10 mouse cellular contexts compared by ENCODE assay signal in genomic region chr10:91242491-91243046, GRCm38 (mm10).
DNase-seq lines count a peak whose midpoint lies in the region; ATAC-seq lines count a peak whose summit lies in the region.
"Had no signal": no experiment of that assay in that cellular context is flagged by ENCODE, and none has a peak within 500 bp of the region (broad histone marks: within the 10 kb centered on the region; RNA-seq: fewer than 3 reads in every experiment).

No protein-coding gene starts in this region.

- H3K27me3 ChIP-seq in heart, embryonic 15.5 days = no peaks in the 10 kb centered on the region
- no peaks in the 10 kb centered on the region for H3K27me3 ChIP-seq in neural tube, embryonic 13.5 days
- H3K27me3 ChIP-seq in liver, embryonic 15.5 days = no peaks in the 10 kb centered on the region
- H3K27me3 ChIP-seq in stomach, embryonic 16.5 days (ENCODE audit: control insufficient read depth, insufficient read depth, low read length) = no peaks in the 10 kb centered on the region

- peak overlapping the region; percentile 92 for H3K27ac ChIP-seq in heart, embryonic 15.5 days
- 0 out of 2 replicates have a peak overlapping the region, but pooled peaks have one; percentile 1 for H3K27ac ChIP-seq in neural tube, embryonic 13.5 days (replicated peaks)
- H3K27ac ChIP-seq in liver, embryonic 15.5 days (replicated peaks) = peak overlapping the region; percentile 29; the same call in 1 of the 2 replicates
- peak overlapping the region; percentile 56 for H3K27ac ChIP-seq in stomach, embryonic 16.5 days (ENCODE audit: low read length)

- H3K36me3 ChIP-seq in heart, embryonic 15.5 days = no peaks in the 10 kb centered on the region
- no peaks in the 10 kb centered on the region for H3K36me3 ChIP-seq in neural tube, embryonic 13.5 days
- H3K36me3 ChIP-seq in liver, embryonic 15.5 days (replicated peaks) = no peaks in the 10 kb centered on the region
- no peaks in the 10 kb centered on the region for H3K36me3 ChIP-seq in stomach, embryonic 16.5 days (ENCODE audit: control insufficient read depth, insufficient read depth, low read length)

- H3K9me3 ChIP-seq in heart, embryonic 15.5 days (replicated peaks) = no peaks in the 10 kb centered on the region
- H3K9me3 ChIP-seq in neural tube, embryonic 13.5 days = no peaks in the 10 kb centered on the region
- H3K9me3 ChIP-seq in liver, embryonic 15.5 days (replicated peaks) = no peaks in the 10 kb centered on the region
- no peaks in the 10 kb centered on the region for H3K9me3 ChIP-seq in stomach, embryonic 16.5 days (replicated peaks; ENCODE audit: control insufficient read depth, low read length)

- no peak overlapping the region for H3K9ac ChIP-seq in heart, embryonic 15.5 days
- H3K9ac ChIP-seq in neural tube, embryonic 13.5 days = no peak overlapping the region
- no peak overlapping the region for H3K9ac ChIP-seq in liver, embryonic 15.5 days
- H3K9ac ChIP-seq in stomach, embryonic 16.5 days (ENCODE audit: low read length) = no peak overlapping the region

- 76% methylated on average over 5 of the region's 5 CpGs for WGBS in heart, embryonic 15.5 days
- WGBS in neural tube, embryonic 13.5 days = 48% methylated on average over 5 of the region's 5 CpGs
- 30% methylated on average over 5 of the region's 5 CpGs for WGBS in liver, embryonic 15.5 days (ENCODE audit: insufficient replicate concordance)
- 69% methylated on average over 5 of the region's 5 CpGs for WGBS in stomach, embryonic 16.5 days

- peaks cover 37% of the 10 kb centered on the region for H3K4me1 ChIP-seq in heart, embryonic 15.5 days (replicated peaks)
- peaks cover 33% of the 10 kb centered on the region for H3K4me1 ChIP-seq in neural tube, embryonic 13.5 days (replicated peaks)
- no peaks in the 10 kb centered on the region for H3K4me1 ChIP-seq in liver, embryonic 15.5 days (replicated peaks)
- peaks cover 20% of the 10 kb centered on the region for H3K4me1 ChIP-seq in stomach, embryonic 16.5 days (ENCODE audit: control insufficient read depth, insufficient read depth, low read length)

- H3K4me3 ChIP-seq in heart, embryonic 15.5 days = no peak overlapping the region
- H3K4me3 ChIP-seq in neural tube, embryonic 13.5 days = no peak overlapping the region
- H3K4me3 ChIP-seq in liver, embryonic 15.5 days (replicated peaks) = no peak overlapping the region
- H3K4me3 ChIP-seq in stomach, embryonic 16.5 days (replicated peaks; ENCODE audit: low read length) = no peak overlapping the region

- ATAC-seq in heart, embryonic 15.5 days (replicated peaks; ENCODE audit: insufficient number of reproducible peaks, insufficient read depth, low FRiP score, low read depth) = no peak
- no peak for ATAC-seq in neural tube, embryonic 13.5 days (ENCODE audit: low read depth)
- ATAC-seq in liver, embryonic 15.5 days (ENCODE audit: insufficient read depth) = peak; percentile 65
- ATAC-seq in stomach, embryonic 16.5 days (ENCODE audit: insufficient read depth, low FRiP score) = no peak
- ATAC-seq: forebrain, embryonic 16.5 days had no signal

- no peak for DNase-seq in heart, postnatal 10 days
- no peak for DNase-seq in neural tube, embryonic 10.5 days (ENCODE audit: extremely low spot score, low spot score)
- no peak for DNase-seq in embryo, embryonic 9.5 days (ENCODE audit: extremely low spot score)
- DNase-seq in right cerebral cortex, postnatal 10 days (ENCODE audit: low spot score in 2 of 2) = no peak
- DNase-seq: cerebellum, adult 11 months had no signal

- intact Hi-C loops in heart, postnatal 10 days (cut with DNase I) = loop anchor here (5.0 kb wide), 1 partner anchor 170 kb away; no protein-coding TSS in a partner anchor

- no peak overlapping the region for H3K4me2 ChIP-seq in heart, embryonic 15.5 days
- no peak overlapping the region for H3K4me2 ChIP-seq in neural tube, embryonic 13.5 days
- H3K4me2 ChIP-seq in liver, embryonic 15.5 days = no peak overlapping the region
- no peak overlapping the region for H3K4me2 ChIP-seq in stomach, embryonic 16.5 days (ENCODE audit: low read depth, low read length)

Comparison
In these comparisons a context has a peak if more than half of its experiments do, and no peak if none do; other contexts are left out.
1. H3K27ac ChIP-seq: peak in every context shown above with its lines; median percentile 92 in heart, embryonic 15.5 days; 56 in stomach, embryonic 16.5 days; 29 in liver, embryonic 15.5 days; 1 in neural tube, embryonic 13.5 days.